Mouse (Mus musculus) granulocyte monocyte progenitor cell, adult 5-6 weeks (primary cell): ENCODE results near the gene Nup88. TPM values are rescaled to one million over a fixed set of nuclear protein-coding genes. Genes with fewer than 3 reads are reported as not detected.

ENCODE experiments used
- total RNA-seq, 2 experiments: library from RNA; stranded (forward) in 1 of 2; stranded (reverse) in 1 of 2; fragments of 200-712, 200-1000 nt in 1 of 2; fragments of >200 nt in 1 of 2; fragmentation: Nextera tagmentation in 1 of 2; gene quantifications; 2 replicates each; pipeline ENCODE4 v1.2.3; 2014 to 2017

The Nup88 gene
- total RNA-seq, 2 experiments from 2014 or later = 102 to 164 TPM

Other genes starting within 250 kb of the Nup88 start
- 0.45 and 2.1 TPM in 2 replicates for gene Zfp3, start 205.8 kb downstream of the Nup88 start, total RNA-seq (2014; fragmentation: Nextera tagmentation)
- 0.26 and 1.0 TPM in 2 replicates for gene Zfp3, start 205.8 kb downstream of the Nup88 start, total RNA-seq (2017)
- gene Scimp, start 157.4 kb downstream of the Nup88 start, total RNA-seq (2014; fragmentation: Nextera tagmentation) = not detected in 2 replicates
- gene Scimp, start 157.4 kb downstream of the Nup88 start, total RNA-seq (2017) = not detected in 2 replicates
- gene Rabep1, start 125.2 kb downstream of the Nup88 start, total RNA-seq (2014; fragmentation: Nextera tagmentation) = 20.4 and 22.5 TPM in 2 replicates
- 32.1 and 36.9 TPM in 2 replicates for gene Rabep1, start 125.2 kb downstream of the Nup88 start, total RNA-seq (2017)
- gene Rpain, start 240 bp upstream of the Nup88 start, total RNA-seq (2014; fragmentation: Nextera tagmentation) = 42.4 and 73.8 TPM in 2 replicates
- 25.2 and 55.4 TPM in 2 replicates for gene Rpain, start 240 bp upstream of the Nup88 start, total RNA-seq (2017)
- 425 and 440 TPM in 2 replicates for gene C1qbp, start 13.1 kb upstream of the Nup88 start, total RNA-seq (2014; fragmentation: Nextera tagmentation)
- gene C1qbp, start 13.1 kb upstream of the Nup88 start, total RNA-seq (2017) = 107 and 155 TPM in 2 replicates
- 32.3 and 34.3 TPM in 2 replicates for gene Dhx33, start 34.5 kb upstream of the Nup88 start, total RNA-seq (2014; fragmentation: Nextera tagmentation)
- 36.6 and 42.6 TPM in 2 replicates for gene Dhx33, start 34.5 kb upstream of the Nup88 start, total RNA-seq (2017)
- gene Mis12, start 49.6 kb upstream of the Nup88 start, total RNA-seq (2014; fragmentation: Nextera tagmentation) = 34.3 and 37.5 TPM in 2 replicates
- 30.1 and 34.5 TPM in 2 replicates for gene Mis12, start 49.6 kb upstream of the Nup88 start, total RNA-seq (2017)
- 24.5 and 34.0 TPM in 2 replicates for gene Derl2, start 49.9 kb upstream of the Nup88 start, total RNA-seq (2014; fragmentation: Nextera tagmentation)
- gene Derl2, start 49.9 kb upstream of the Nup88 start, total RNA-seq (2017) = 48.3 and 48.8 TPM in 2 replicates
- gene 6330403K07Rik, start 63.5 kb upstream of the Nup88 start, total RNA-seq (2014; fragmentation: Nextera tagmentation) = not detected in 2 replicates
- gene 6330403K07Rik, start 63.5 kb upstream of the Nup88 start, total RNA-seq (2017) = not detected in 2 replicates
- gene Nlrp1a, start 174.7 kb upstream of the Nup88 start, total RNA-seq (2014; fragmentation: Nextera tagmentation) = 6.4 and 7.2 TPM in 2 replicates
- gene Nlrp1a, start 174.7 kb upstream of the Nup88 start, total RNA-seq (2017) = 12.4 and 13.6 TPM in 2 replicates